Mouse (Mus musculus): Measurements from ENCODE around the gene Mcm2.

GRCm38 (mm10) chr6:88835047-88835446 is 63.5 kb downstream of the Mcm2 start:
- TF ChIP-seq GATA1 (IDR thresholded peaks at IDR 0.05; ENCODE audit: borderline replicate concordance, low read length) (no peak), FLI1 (IDR thresholded peaks at IDR 0.05; ENCODE audit: low read length) (no peak)
